Mouse (Mus musculus): ENCODE results near the gene BC016579. TPM values are rescaled to one million over a fixed set of nuclear protein-coding genes. Genes with fewer than 3 reads are reported as not detected.

BC016579 gene
- polyA plus RNA-seq, 1 experiment from 2014 or later, result 0.54 TPM

- WGBS (ENCODE audit: insufficient replicate concordance), result 18% methylated on average over 2 of the region's 2 CpGs
- ATAC-seq, result peak; percentile 70
- Histone ChIP-seq H3K4me1 (0 out of 2 replicates have a peak, but pooled peaks cover 2% of the 10 kb centered on the region), H3K27ac (no peak overlapping the region), H3K27me3 (replicated peaks) (no peaks in the 10 kb centered on the region), H3K9me3 (replicated peaks) (no peaks in the 10 kb centered on the region), H3K4me3 (no peak overlapping the region), H3K4me2 (no peak overlapping the region), H3K36me3 (no peaks in the 10 kb centered on the region), H3K9ac (no peak overlapping the region)
These were observed 12.3 kb upstream of the BC016579 start for GRCm38 (mm10) chr16:45666136-45666535.

GRCm38 (mm10) chr16:45662381-45662780 is 8.5 kb upstream of the BC016579 start:
- peaks cover 15% of the 10 kb centered on the region for H3K4me1 ChIP-seq
- no peaks in the 10 kb centered on the region for H3K36me3 ChIP-seq
- H3K4me3 ChIP-seq, result no peak overlapping the region
- H3K4me2 ChIP-seq, result no peak overlapping the region
- H3K27ac ChIP-seq, result no peak overlapping the region
- H3K27me3 ChIP-seq (replicated peaks), result no peaks in the 10 kb centered on the region
- H3K9ac ChIP-seq, result no peak overlapping the region
- H3K9me3 ChIP-seq (replicated peaks), result no peaks in the 10 kb centered on the region
- no peak for ATAC-seq

GRCm38 (mm10) chr16:45659596-45659995 is 5.7 kb upstream of the BC016579 start:
- H3K9me3 ChIP-seq (replicated peaks), result no peaks in the 10 kb centered on the region
- H3K4me2 ChIP-seq, result no peak overlapping the region
- no peak overlapping the region for H3K4me3 ChIP-seq
- no peak overlapping the region for H3K9ac ChIP-seq
- H3K27ac ChIP-seq, result no peak overlapping the region
- WGBS (ENCODE audit: insufficient replicate concordance), result 67% methylated on average over 4 of the region's 4 CpGs
- peaks cover 18% of the 10 kb centered on the region for H3K4me1 ChIP-seq
- H3K27me3 ChIP-seq (replicated peaks), result no peaks in the 10 kb centered on the region
- no peak for ATAC-seq
- no peaks in the 10 kb centered on the region for H3K36me3 ChIP-seq

GRCm38 (mm10) chr16:45658248-45658647 is 4.4 kb upstream of the BC016579 start:
- H3K9me3 ChIP-seq (replicated peaks), result no peaks in the 10 kb centered on the region
- ATAC-seq, result no peak

GRCm38 (mm10) chr16:45657574-45658159 is 3.8 kb upstream of the BC016579 start:
- no peaks in the 10 kb centered on the region for H3K27me3 ChIP-seq (replicated peaks)
- no peak overlapping the region for H3K4me2 ChIP-seq
- H3K27ac ChIP-seq, result no peak overlapping the region
- H3K9me3 ChIP-seq (replicated peaks), result no peaks in the 10 kb centered on the region
- WGBS (ENCODE audit: insufficient replicate concordance), result 50% methylated on average over 12 of the region's 12 CpGs
- H3K9ac ChIP-seq, result no peak overlapping the region
- no peak overlapping the region for H3K4me3 ChIP-seq
- no peaks in the 10 kb centered on the region for H3K36me3 ChIP-seq
- H3K4me1 ChIP-seq, result peaks cover 34% of the 10 kb centered on the region
- ATAC-seq, result peak; percentile 75

More at GRCm38 (mm10) chr16:45658248-45658647, 4.4 kb upstream of the BC016579 start:
- Histone ChIP-seq H3K4me2 (no peak overlapping the region), H3K4me3 (no peak overlapping the region), H3K9ac (no peak overlapping the region), H3K27ac (no peak overlapping the region), H3K36me3 (no peaks in the 10 kb centered on the region), H3K27me3 (replicated peaks) (no peaks in the 10 kb centered on the region), H3K4me1 (peaks cover 28% of the 10 kb centered on the region)
- 67% methylated on average over 1 of the region's 1 CpGs for WGBS (ENCODE audit: insufficient replicate concordance)

- Histone ChIP-seq H3K4me3 (0 out of 2 replicates have a peak overlapping the region, but pooled peaks have one; percentile 30), H3K27ac (no peak overlapping the region), H3K4me1 (peaks cover 38% of the 10 kb centered on the region), H3K9ac (no peak overlapping the region), H3K4me2 (peak overlapping the region; percentile 61), H3K36me3 (no peaks in the 10 kb centered on the region), H3K9me3 (replicated peaks) (no peaks in the 10 kb centered on the region), H3K27me3 (replicated peaks) (no peaks in the 10 kb centered on the region)
- no peak for ATAC-seq
- 71% methylated on average over 9 of the region's 9 CpGs for WGBS (ENCODE audit: insufficient replicate concordance)
These were observed 597 bp upstream of the BC016579 start for GRCm38 (mm10) chr16:45654465-45654864.

GRCm38 (mm10) chr16:45653009-45653933 is 597 bp downstream of the BC016579 start:
- no peak overlapping the region for H3K27ac ChIP-seq
- H3K36me3 ChIP-seq, result no peaks in the 10 kb centered on the region
- ATAC-seq, result no peak
- H3K4me3 ChIP-seq, result peak overlapping the region; percentile 30
- H3K27me3 ChIP-seq (replicated peaks), result no peaks in the 10 kb centered on the region
- H3K9ac ChIP-seq, result peak overlapping the region; percentile 23; the same call in 1 of the 2 replicates
- H3K9me3 ChIP-seq (replicated peaks), result no peaks in the 10 kb centered on the region
- H3K4me2 ChIP-seq, result peak overlapping the region; percentile 61
- H3K4me1 ChIP-seq, result peaks cover 32% of the 10 kb centered on the region
- 15% methylated on average over 17 of the region's 17 CpGs for WGBS (ENCODE audit: insufficient replicate concordance)

- no peaks in the 10 kb centered on the region for H3K36me3 ChIP-seq
- no peaks in the 10 kb centered on the region for H3K27me3 ChIP-seq (replicated peaks)
- peaks cover 20% of the 10 kb centered on the region for H3K4me1 ChIP-seq
- ATAC-seq, result no peak
- H3K9ac ChIP-seq, result no peak overlapping the region
- 28% methylated on average over 2 of the region's 2 CpGs for WGBS (ENCODE audit: insufficient replicate concordance)
- H3K9me3 ChIP-seq (replicated peaks), result no peaks in the 10 kb centered on the region
- H3K4me2 ChIP-seq, result no peak overlapping the region
- H3K4me3 ChIP-seq, result no peak overlapping the region
- H3K27ac ChIP-seq, result no peak overlapping the region
These were observed 2.4 kb downstream of the BC016579 start for GRCm38 (mm10) chr16:45651497-45651896.

- Histone ChIP-seq H3K9ac (no peak overlapping the region), H3K27me3 (replicated peaks) (no peaks in the 10 kb centered on the region), H3K9me3 (replicated peaks) (no peaks in the 10 kb centered on the region), H3K4me3 (no peak overlapping the region), H3K4me1 (peaks cover 11% of the 10 kb centered on the region), H3K27ac (no peak overlapping the region), H3K4me2 (no peak overlapping the region), H3K36me3 (no peaks in the 10 kb centered on the region)
- 34% methylated on average over 6 of the region's 6 CpGs for WGBS (ENCODE audit: insufficient replicate concordance)
- ATAC-seq, result no peak
These were observed 9.5 kb downstream of the BC016579 start for GRCm38 (mm10) chr16:45644380-45644779.

- Histone ChIP-seq H3K4me2 (no peak overlapping the region), H3K27me3 (replicated peaks) (no peaks in the 10 kb centered on the region), H3K36me3 (no peaks in the 10 kb centered on the region), H3K4me3 (no peak overlapping the region), H3K4me1 (peaks cover 11% of the 10 kb centered on the region), H3K27ac (no peak overlapping the region), H3K9ac (no peak overlapping the region), H3K9me3 (replicated peaks) (no peaks in the 10 kb centered on the region)
- 67% methylated on average over 3 of the region's 3 CpGs for WGBS (ENCODE audit: insufficient replicate concordance)
- ATAC-seq, result no peak
These were observed 9.9 kb downstream of the BC016579 start for GRCm38 (mm10) chr16:45643944-45644343.

- Histone ChIP-seq H3K4me1 (peaks cover 11% of the 10 kb centered on the region), H3K9me3 (replicated peaks) (no peaks in the 10 kb centered on the region), H3K4me2 (no peak overlapping the region), H3K36me3 (no peaks in the 10 kb centered on the region), H3K4me3 (no peak overlapping the region), H3K9ac (no peak overlapping the region), H3K27me3 (replicated peaks) (no peaks in the 10 kb centered on the region), H3K27ac (no peak overlapping the region)
- no peak for ATAC-seq
- 58% methylated on average over 3 of the region's 3 CpGs for WGBS (ENCODE audit: insufficient replicate concordance)
These were observed 12.6 kb downstream of the BC016579 start for GRCm38 (mm10) chr16:45641301-45641700.

- Histone ChIP-seq H3K9me3 (replicated peaks) (no peaks in the 10 kb centered on the region), H3K27ac (no peak overlapping the region), H3K4me3 (no peak overlapping the region), H3K4me2 (no peak overlapping the region), H3K27me3 (replicated peaks) (no peaks in the 10 kb centered on the region), H3K4me1 (peaks cover 11% of the 10 kb centered on the region), H3K9ac (no peak overlapping the region), H3K36me3 (no peaks in the 10 kb centered on the region)
- WGBS (ENCODE audit: insufficient replicate concordance), result 74% methylated on average over 10 of the region's 10 CpGs
- no peak for ATAC-seq
These were observed 13.7 kb downstream of the BC016579 start for GRCm38 (mm10) chr16:45640070-45640762.

Data from liver, embryonic 12.5 days (tissue).